Mouse (Mus musculus) liver, embryonic 14.5 days (tissue): ENCODE results near the gene Snrk.

Experiments used
- CTCF ChIP-seq: IDR thresholded peaks from 2 replicates; pipeline ENCODE4 v1.5.1; 2016; ENCODE audit warnings: antibody characterized with exemption, low read depth, control low read depth
- EP300 ChIP-seq: IDR thresholded peaks from 2 replicates; pipeline ENCODE4 v1.6.1; 2016; ENCODE audit warnings: antibody characterized with exemption, low read depth

GRCm38 (mm10) chr9:122215118-122215517 is 98.1 kb downstream of the Snrk start:
- TF ChIP-seq CTCF (no peak), EP300 (no peak)
